Mouse (Mus musculus) neural tube, embryonic 14.5 days (tissue): ENCODE data around the gene Rfx5. TPM values are rescaled to one million over a fixed set of nuclear protein-coding genes. Genes with fewer than 3 reads are reported as not detected.
"Not testable (repeated sequence)": the region's sequence is repeated elsewhere in the genome, so short reads cannot be mapped to it uniquely, and the experiment has no call there.

Source experiments
- ATAC-seq: fragments of 200-750 bp; cut with Nextera tagmentation; 2 replicates; pipeline ENCODE4 v1.8.0; 2017; ENCODE audit warnings: low read depth, mild to moderate bottlenecking, moderate TSS enrichment, moderate library complexity
- H3K27ac ChIP-seq: fragments of 300-500 bp; sonication (generic); 2 replicates; pipeline ENCODE4 v1.5.1; 2014; ENCODE audit warnings: low read depth, mild to moderate bottlenecking, control low read depth, low read length, moderate library complexity, mixed read lengths
- H3K27me3 ChIP-seq: fragments of 300-500 bp; sonication (generic); 2 replicates; pipeline ENCODE4 v1.6.1; 2014; ENCODE audit warnings: low read length; ENCODE audit not compliant: control insufficient read depth, insufficient read depth
- H3K36me3 ChIP-seq: fragments of 300-500 bp; sonication (generic); 2 replicates; pipeline ENCODE4 v1.6.1; 2014; ENCODE audit warnings: low read length, mixed read lengths; ENCODE audit not compliant: control insufficient read depth, insufficient read depth
- H3K4me1 ChIP-seq: fragments of 300-500 bp; sonication (generic); 2 replicates; pipeline ENCODE4 v1.6.1; 2014; ENCODE audit warnings: low read length; ENCODE audit not compliant: control insufficient read depth, insufficient read depth
- H3K4me2 ChIP-seq: fragments of 300-500 bp; sonication (generic); 2 replicates; pipeline ENCODE4 v1.6.1; 2014; ENCODE audit warnings: mild to moderate bottlenecking, low read depth, low read length, control low read depth
- H3K4me3 ChIP-seq: fragments of 300-500 bp; sonication (generic); 2 replicates; pipeline ENCODE4 v1.5.1; 2014; ENCODE audit warnings: low read depth, low read length, control low read depth, mixed read lengths
- H3K9ac ChIP-seq: fragments of 300-500 bp; sonication (generic); replicated peaks from 2 replicates; pipeline ENCODE4 v1.6.1; 2014; ENCODE audit warnings: low read depth, mild to moderate bottlenecking, control low read depth, low read length, mixed read lengths
- H3K9me3 ChIP-seq: fragments of 300-500 bp; sonication (generic); 2 replicates; pipeline ENCODE4 v1.6.1; 2016; ENCODE audit warnings: low read length; ENCODE audit not compliant: control insufficient read depth
- WGBS: fragments of 180-500 bp; shearing (Covaris S2); extraction: QIAGEN DNeasy Blood & Tissue Kit; methylation state at CpG from one replicate; pipeline ENCODE4 v1.1.7; 2014; 5-methylcytosine and 5-hydroxymethylcytosine counted together
- polyA plus RNA-seq: library from polyadenylated mRNA; unstranded; fragments of >200 nt; fragmentation: Nextera tagmentation; extraction: Ambion mirVana; gene quantifications from 2 replicates; pipeline ENCODE4 v1.2.1, GENCODE M21; 2014

Gene Rfx5
- polyA plus RNA-seq: 8.9 and 9.4 TPM in 2 replicates

GRCm38 (mm10) chr3:94953764-94954616 is at the start of gene Rfx5:
Rfx5 (plus strand) TSS chr3:94954075.
- Histone ChIP-seq H3K4me3 (peak within 1 kb of the TSS; percentile 88), H3K9ac (peak within 1 kb of the TSS; percentile 90), H3K36me3 (peaks cover 28% of the 10 kb centered on the region), H3K27ac (peak within 1 kb of the TSS; percentile 98), H3K4me1 (peaks cover 12% of the 10 kb centered on the region; the same call in 1 of the 2 replicates), H3K27me3 (no peaks in the 10 kb centered on the region), H3K4me2 (peak within 1 kb of the TSS; percentile 56), H3K9me3 (no peaks in the 10 kb centered on the region)
- under 1% methylated on average over 50 of the region's 50 CpGs for WGBS
- ATAC-seq: peak; percentile 97

GRCm38 (mm10) chr3:94904759-94905158 is 49.1 kb upstream of the Rfx5 start:
- not testable (repeated sequence) for H3K9ac ChIP-seq, H3K4me2 ChIP-seq, H3K4me3 ChIP-seq, H3K4me1 ChIP-seq, H3K27me3 ChIP-seq, H3K27ac ChIP-seq, ATAC-seq, H3K9me3 ChIP-seq, H3K36me3 ChIP-seq
- WGBS: 65% methylated on average over 3 of the region's 3 CpGs

GRCm38 (mm10) chr3:94906482-94906881 is 47.4 kb upstream of the Rfx5 start:
- Histone ChIP-seq H3K27ac (no peak overlapping the region), H3K27me3 (no peaks in the 10 kb centered on the region), H3K9ac (no peak overlapping the region), H3K4me2 (no peak overlapping the region), H3K36me3 (no peaks in the 10 kb centered on the region), H3K9me3 (no peaks in the 10 kb centered on the region), H3K4me3 (no peak overlapping the region), H3K4me1 (no peaks in the 10 kb centered on the region)
- WGBS: 55% methylated on average over 1 of the region's 1 CpGs
- no peak for ATAC-seq

- Histone ChIP-seq H3K4me1 (no peaks in the 10 kb centered on the region), H3K27me3 (no peaks in the 10 kb centered on the region), H3K9ac (no peak overlapping the region), H3K4me2 (no peak overlapping the region), H3K4me3 (no peak overlapping the region), H3K36me3 (no peaks in the 10 kb centered on the region), H3K9me3 (no peaks in the 10 kb centered on the region), H3K27ac (no peak overlapping the region)
- 82% methylated on average over 2 of the region's 2 CpGs for WGBS
- no peak for ATAC-seq
These were observed 42.7 kb upstream of the Rfx5 start for GRCm38 (mm10) chr3:94911050-94911693.

GRCm38 (mm10) chr3:94913801-94914200 is 40.1 kb upstream of the Rfx5 start:
- Histone ChIP-seq H3K4me1 (no peaks in the 10 kb centered on the region), H3K9ac (no peak overlapping the region), H3K4me3 (no peak overlapping the region), H3K9me3 (no peaks in the 10 kb centered on the region), H3K27me3 (no peaks in the 10 kb centered on the region), H3K27ac (no peak overlapping the region), H3K4me2 (no peak overlapping the region), H3K36me3 (no peaks in the 10 kb centered on the region)
- ATAC-seq: no peak
- 50% methylated on average over 5 of the region's 5 CpGs for WGBS

GRCm38 (mm10) chr3:94915903-94916741 is 37.8 kb upstream of the Rfx5 start:
- no peak overlapping the region for H3K4me2 ChIP-seq
- WGBS: 86% methylated on average over 7 of the region's 7 CpGs
- H3K9me3 ChIP-seq: no peaks in the 10 kb centered on the region
- H3K27me3 ChIP-seq: no peaks in the 10 kb centered on the region
- no peak overlapping the region for H3K9ac ChIP-seq
- H3K36me3 ChIP-seq: no peaks in the 10 kb centered on the region
- no peaks in the 10 kb centered on the region for H3K4me1 ChIP-seq
- no peak overlapping the region for H3K27ac ChIP-seq
- ATAC-seq: no peak
- no peak overlapping the region for H3K4me3 ChIP-seq

- H3K9ac ChIP-seq: no peak overlapping the region
- no peak overlapping the region for H3K27ac ChIP-seq
- no peak for ATAC-seq
- no peaks in the 10 kb centered on the region for H3K27me3 ChIP-seq
- H3K4me1 ChIP-seq: no peaks in the 10 kb centered on the region
- H3K36me3 ChIP-seq: no peaks in the 10 kb centered on the region
- no peak overlapping the region for H3K4me2 ChIP-seq
- no peaks in the 10 kb centered on the region for H3K9me3 ChIP-seq
- WGBS: 68% methylated on average over 14 of the region's 14 CpGs
- H3K4me3 ChIP-seq: no peak overlapping the region
These were observed 36.0 kb upstream of the Rfx5 start for GRCm38 (mm10) chr3:94917816-94918361.

- 51% methylated on average over 4 of the region's 4 CpGs for WGBS
- no peaks in the 10 kb centered on the region for H3K36me3 ChIP-seq
- no peaks in the 10 kb centered on the region for H3K4me1 ChIP-seq
- no peaks in the 10 kb centered on the region for H3K27me3 ChIP-seq
- H3K9me3 ChIP-seq: no peaks in the 10 kb centered on the region
- no peak overlapping the region for H3K4me3 ChIP-seq
- no peak for ATAC-seq
- H3K4me2 ChIP-seq: no peak overlapping the region
- no peak overlapping the region for H3K9ac ChIP-seq
- H3K27ac ChIP-seq: no peak overlapping the region
These were observed 35.0 kb upstream of the Rfx5 start for GRCm38 (mm10) chr3:94918845-94919244.
